Mouse (Mus musculus) forebrain, embryonic 11.5 days (tissue): ENCODE results near the gene Myh2. TPM values are rescaled to one million over a fixed set of nuclear protein-coding genes. Genes with fewer than 3 reads are reported as not detected.

Source experiments
- ATAC-seq: fragments of 200-750 bp; cut with Nextera tagmentation; replicated peaks from 2 replicates; pipeline ENCODE4 v1.8.0; 2017; ENCODE audit warnings: moderate TSS enrichment; ENCODE audit not compliant: low FRiP score
- DNase-seq: peaks from one replicate; pipeline ENCODE4 v3.0.0-alpha.2; 2017; ENCODE audit warnings: low spot score
- H3K27ac ChIP-seq: fragments of 300-500 bp; sonication (generic); 2 replicates; pipeline ENCODE4 v1.5.1; 2014; ENCODE audit warnings: low read depth, low read length
- H3K27me3 ChIP-seq: fragments of 300-500 bp; sonication (generic); 2 replicates; pipeline ENCODE4 v1.6.1; 2014; ENCODE audit warnings: mild to moderate bottlenecking, low read length, mixed read lengths; ENCODE audit not compliant: control insufficient read depth, insufficient read depth
- H3K36me3 ChIP-seq: fragments of 300-500 bp; sonication (generic); 2 replicates; pipeline ENCODE4 v1.6.1; 2014; ENCODE audit warnings: mild to moderate bottlenecking, low read length, moderate library complexity, mixed read lengths; ENCODE audit not compliant: control insufficient read depth, insufficient read depth
- H3K4me1 ChIP-seq: fragments of 300-500 bp; sonication (generic); replicated peaks from 2 replicates; pipeline ENCODE4 v1.6.1; 2014; ENCODE audit warnings: low read length, mixed read lengths; ENCODE audit not compliant: control insufficient read depth, insufficient read depth
- H3K4me2 ChIP-seq: fragments of 300-500 bp; sonication (generic); 2 replicates; pipeline ENCODE4 v1.6.1; 2014; ENCODE audit warnings: low read depth, mild to moderate bottlenecking, low read length, moderate library complexity, mixed read lengths; ENCODE audit not compliant: severe bottlenecking
- H3K4me3 ChIP-seq: fragments of 300-500 bp; sonication (generic); 2 replicates; pipeline ENCODE4 v1.5.1; 2014; ENCODE audit warnings: low read depth, low read length
- H3K9ac ChIP-seq: fragments of 300-500 bp; sonication (generic); 2 replicates; pipeline ENCODE4 v1.6.1; 2014; ENCODE audit warnings: low read length
- H3K9me3 ChIP-seq: fragments of 300-500 bp; sonication (generic); 2 replicates; pipeline ENCODE4 v1.6.1; 2016; ENCODE audit warnings: low read length, mixed read lengths; ENCODE audit not compliant: control insufficient read depth
- WGBS: fragments of 180-500 bp; shearing (Covaris S2); extraction: QIAGEN DNeasy Blood & Tissue Kit; methylation state at CpG from one replicate; pipeline ENCODE4 v1.1.7; 2014; 5-methylcytosine and 5-hydroxymethylcytosine counted together
- polyA plus RNA-seq: library from polyadenylated mRNA; unstranded; fragments of >200 nt; fragmentation: Nextera tagmentation; extraction: Ambion mirVana; gene quantifications from 2 replicates; pipeline ENCODE4 v1.2.1, GENCODE M21; 2014

Myh2 gene
- polyA plus RNA-seq, 1 experiment from 2014 or later: not detected

- DNase-seq (no peak), ATAC-seq (no peak)
- Histone ChIP-seq H3K27ac (no peak within 1 kb of the TSS), H3K27me3 (no peaks in the 10 kb centered on the region), H3K9ac (no peak within 1 kb of the TSS), H3K9me3 (no peaks in the 10 kb centered on the region), H3K4me3 (no peak within 1 kb of the TSS), H3K4me1 (no peaks in the 10 kb centered on the region), H3K4me2 (no peak within 1 kb of the TSS), H3K36me3 (no peaks in the 10 kb centered on the region)
- 77% methylated on average over 5 of the region's 5 CpGs for WGBS
Observed at GRCm38 (mm10) chr11:67237481-67238079, 66.8 kb downstream of the Myh2 start, which contains the start of gene Myh4. Myh4 (plus strand) TSS chr11:67238029.

DNA sequence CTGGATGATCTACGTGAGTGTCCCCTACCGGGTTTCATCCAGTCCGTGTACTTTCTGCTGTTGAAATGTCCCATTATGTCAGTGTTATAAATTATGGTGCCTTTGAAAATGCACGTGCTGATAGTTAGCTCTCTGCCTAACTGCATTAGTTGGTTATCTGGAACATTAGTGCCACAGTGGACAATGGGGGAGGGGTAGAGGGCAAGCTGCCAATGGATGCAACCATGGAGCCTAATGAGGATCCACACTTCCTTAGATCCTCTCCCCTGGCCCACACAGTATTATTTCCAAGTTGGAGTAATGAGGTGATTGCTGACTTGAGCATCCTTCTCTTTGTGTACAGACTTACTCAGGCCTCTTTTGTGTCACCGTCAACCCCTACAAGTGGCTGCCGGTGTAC, 70.2 kb downstream of the Myh2 start:
- Histone ChIP-seq H3K4me2 (no peak overlapping the region), H3K9ac (no peak overlapping the region), H3K4me3 (no peak overlapping the region), H3K9me3 (no peaks in the 10 kb centered on the region), H3K4me1 (no peaks in the 10 kb centered on the region), H3K27me3 (no peaks in the 10 kb centered on the region), H3K27ac (no peak overlapping the region), H3K36me3 (no peaks in the 10 kb centered on the region)
- no peak for ATAC-seq
- WGBS: 95% methylated on average over 6 of the region's 6 CpGs
- no peak for DNase-seq

Other genes starting within 250 kb of the Myh2 start
- not detected in 2 replicates for gene Tmem238l, start 214.4 kb upstream of the Myh2 start, polyA plus RNA-seq
- 0.49 and 1.3 TPM in 2 replicates for gene Tmem220, start 145.9 kb upstream of the Myh2 start, polyA plus RNA-seq
- 30.7 and 31.9 TPM in 2 replicates for gene Adprm, start 118.4 kb upstream of the Myh2 start, polyA plus RNA-seq
- 19.7 and 21.9 TPM in 2 replicates for gene Sco1, start 118.4 kb upstream of the Myh2 start, polyA plus RNA-seq
- 0.48 and 0.59 TPM in 2 replicates for gene Myh3, start 92.7 kb upstream of the Myh2 start, polyA plus RNA-seq
- gene Myh1, start 29.0 kb downstream of the Myh2 start, polyA plus RNA-seq: not detected in 2 replicates
- gene Myh4, start 67.0 kb downstream of the Myh2 start, polyA plus RNA-seq: not detected in 2 replicates
- not detected in 2 replicates for gene Myh8, start 106.1 kb downstream of the Myh2 start, polyA plus RNA-seq
- gene Myh13, start 150.6 kb downstream of the Myh2 start, polyA plus RNA-seq: not detected in 2 replicates